Mouse (Mus musculus): ENCODE data around the gene Clybl. TPM values are rescaled to one million over a fixed set of nuclear protein-coding genes. Genes with fewer than 3 reads are reported as not detected.

Gene Clybl
- polyA plus RNA-seq, 1 experiment from 2014 or later: 28.8 TPM

GRCm38 (mm10) chr14:122363156-122363555 lies 181.7 kb downstream of the Clybl start:
- no peak for ATAC-seq (ENCODE audit: low FRiP score, low TSS enrichment)
- H3K4me1 ChIP-seq (replicated peaks; ENCODE audit: control insufficient read depth, insufficient read depth): no peaks in the 10 kb centered on the region
- H3K36me3 ChIP-seq (ENCODE audit: control insufficient read depth, insufficient read depth, low read length): no peaks in the 10 kb centered on the region
- no peak for DNase-seq (ENCODE audit: low spot score)
- H3K27me3 ChIP-seq (ENCODE audit: control insufficient read depth, insufficient read depth, low read length): no peaks in the 10 kb centered on the region
- no peak overlapping the region for H3K27ac ChIP-seq (replicated peaks)
- H3K9me3 ChIP-seq (ENCODE audit: control insufficient read depth, low read length): no peaks in the 10 kb centered on the region
- H3K4me2 ChIP-seq (replicated peaks; ENCODE audit: low read depth): no peak overlapping the region
- no peak overlapping the region for H3K4me3 ChIP-seq (ENCODE audit: low read depth, low read length)
- WGBS: 22% methylated on average over 6 of the region's 6 CpGs
- no peak overlapping the region for H3K9ac ChIP-seq (ENCODE audit: low read length)
- TF ChIP-seq EP300 (optimal IDR thresholded peaks at IDR 0.05) (no peak), CTCF (IDR thresholded peaks at IDR 0.05; ENCODE audit: low read depth) (no peak)

GRCm38 (mm10) chr14:122364026-122364425 lies 182.5 kb downstream of the Clybl start:
- no peak overlapping the region for H3K27ac ChIP-seq (replicated peaks)
- no peaks in the 10 kb centered on the region for H3K27me3 ChIP-seq (ENCODE audit: control insufficient read depth, insufficient read depth, low read length)
- 88% methylated on average over 3 of the region's 3 CpGs for WGBS
- no peak overlapping the region for H3K4me2 ChIP-seq (replicated peaks; ENCODE audit: low read depth)
- no peak overlapping the region for H3K9ac ChIP-seq (ENCODE audit: low read length)
- no peak overlapping the region for H3K4me3 ChIP-seq (ENCODE audit: low read depth, low read length)
- no peaks in the 10 kb centered on the region for H3K4me1 ChIP-seq (replicated peaks; ENCODE audit: control insufficient read depth, insufficient read depth)
- no peak for ATAC-seq (ENCODE audit: low FRiP score, low TSS enrichment)
- H3K9me3 ChIP-seq (ENCODE audit: control insufficient read depth, low read length): no peaks in the 10 kb centered on the region
- no peak for DNase-seq (ENCODE audit: low spot score)
- no peaks in the 10 kb centered on the region for H3K36me3 ChIP-seq (ENCODE audit: control insufficient read depth, insufficient read depth, low read length)
- TF ChIP-seq CTCF (IDR thresholded peaks at IDR 0.05; ENCODE audit: low read depth) (no peak), EP300 (optimal IDR thresholded peaks at IDR 0.05) (no peak)

GRCm38 (mm10) chr14:122367252-122367868 lies 185.9 kb downstream of the Clybl start:
- Histone ChIP-seq H3K4me1 (replicated peaks; ENCODE audit: control insufficient read depth, insufficient read depth) (no peaks in the 10 kb centered on the region), H3K4me3 (ENCODE audit: low read depth, low read length) (no peak overlapping the region), H3K4me2 (replicated peaks; ENCODE audit: low read depth) (no peak overlapping the region), H3K9me3 (ENCODE audit: control insufficient read depth, low read length) (no peaks in the 10 kb centered on the region), H3K9ac (ENCODE audit: low read length) (no peak overlapping the region), H3K27me3 (ENCODE audit: control insufficient read depth, insufficient read depth, low read length) (no peaks in the 10 kb centered on the region), H3K27ac (replicated peaks) (no peak overlapping the region), H3K36me3 (ENCODE audit: control insufficient read depth, insufficient read depth, low read length) (no peaks in the 10 kb centered on the region)
- 86% methylated on average over 28 of the region's 28 CpGs for WGBS
- DNase-seq (ENCODE audit: low spot score) (no peak), ATAC-seq (ENCODE audit: low FRiP score, low TSS enrichment) (no peak)
- no peak for TF ChIP-seq EP300 (optimal IDR thresholded peaks at IDR 0.05)
- no peak for TF ChIP-seq CTCF (IDR thresholded peaks at IDR 0.05; ENCODE audit: low read depth)

GRCm38 (mm10) chr14:122367882-122368418 lies 186.4 kb downstream of the Clybl start:
- no peak for TF ChIP-seq CTCF (IDR thresholded peaks at IDR 0.05; ENCODE audit: low read depth)
- TF ChIP-seq EP300 (optimal IDR thresholded peaks at IDR 0.05): no peak

GRCm38 (mm10) chr14:122368501-122368900 lies 187.0 kb downstream of the Clybl start:
- H3K36me3 ChIP-seq (ENCODE audit: control insufficient read depth, insufficient read depth, low read length): no peaks in the 10 kb centered on the region
- H3K4me2 ChIP-seq (replicated peaks; ENCODE audit: low read depth): no peak overlapping the region
- TF ChIP-seq CTCF (IDR thresholded peaks at IDR 0.05; ENCODE audit: low read depth): no peak
- no peak for TF ChIP-seq EP300 (optimal IDR thresholded peaks at IDR 0.05)
- no peaks in the 10 kb centered on the region for H3K9me3 ChIP-seq (ENCODE audit: control insufficient read depth, low read length)
- H3K9ac ChIP-seq (ENCODE audit: low read length): no peak overlapping the region
- ATAC-seq (ENCODE audit: low FRiP score, low TSS enrichment) (no peak), DNase-seq (ENCODE audit: low spot score) (no peak)
- no peaks in the 10 kb centered on the region for H3K4me1 ChIP-seq (replicated peaks; ENCODE audit: control insufficient read depth, insufficient read depth)
- no peak overlapping the region for H3K27ac ChIP-seq (replicated peaks)
- no peak overlapping the region for H3K4me3 ChIP-seq (ENCODE audit: low read depth, low read length)
- 74% methylated on average over 8 of the region's 8 CpGs for WGBS
- no peaks in the 10 kb centered on the region for H3K27me3 ChIP-seq (ENCODE audit: control insufficient read depth, insufficient read depth, low read length)

More at GRCm38 (mm10) chr14:122367882-122368418, 186.4 kb downstream of the Clybl start:
- Histone ChIP-seq H3K9ac (ENCODE audit: low read length) (no peak overlapping the region), H3K9me3 (ENCODE audit: control insufficient read depth, low read length) (no peaks in the 10 kb centered on the region), H3K36me3 (ENCODE audit: control insufficient read depth, insufficient read depth, low read length) (no peaks in the 10 kb centered on the region), H3K4me1 (replicated peaks; ENCODE audit: control insufficient read depth, insufficient read depth) (no peaks in the 10 kb centered on the region), H3K27ac (replicated peaks) (no peak overlapping the region), H3K4me3 (ENCODE audit: low read depth, low read length) (no peak overlapping the region), H3K27me3 (ENCODE audit: control insufficient read depth, insufficient read depth, low read length) (no peaks in the 10 kb centered on the region), H3K4me2 (replicated peaks; ENCODE audit: low read depth) (no peak overlapping the region)
- ATAC-seq (ENCODE audit: low FRiP score, low TSS enrichment) (no peak), DNase-seq (ENCODE audit: low spot score) (no peak)
- WGBS: 84% methylated on average over 3 of the region's 3 CpGs

GRCm38 (mm10) chr14:122371979-122372378 lies 190.5 kb downstream of the Clybl start:
- TF ChIP-seq CTCF (IDR thresholded peaks at IDR 0.05; ENCODE audit: low read depth) (no peak), EP300 (optimal IDR thresholded peaks at IDR 0.05) (no peak)
- Histone ChIP-seq H3K9me3 (ENCODE audit: control insufficient read depth, low read length) (no peaks in the 10 kb centered on the region), H3K36me3 (ENCODE audit: control insufficient read depth, insufficient read depth, low read length) (no peaks in the 10 kb centered on the region), H3K4me1 (replicated peaks; ENCODE audit: control insufficient read depth, insufficient read depth) (no peaks in the 10 kb centered on the region), H3K4me3 (ENCODE audit: low read depth, low read length) (no peak overlapping the region), H3K27ac (replicated peaks) (no peak overlapping the region), H3K4me2 (replicated peaks; ENCODE audit: low read depth) (no peak overlapping the region), H3K9ac (ENCODE audit: low read length) (no peak overlapping the region), H3K27me3 (ENCODE audit: control insufficient read depth, insufficient read depth, low read length) (no peaks in the 10 kb centered on the region)
- DNase-seq (ENCODE audit: low spot score) (no peak), ATAC-seq (ENCODE audit: low FRiP score, low TSS enrichment) (no peak)
- 60% methylated on average over 5 of the region's 5 CpGs for WGBS

Measured in stomach, postnatal 0 days (tissue).